Mouse (Mus musculus): Measurements from ENCODE around the gene Rubcn. TPM values are rescaled to one million over a fixed set of nuclear protein-coding genes. Genes with fewer than 3 reads are reported as not detected.
"Not testable (repeated sequence)": the region's sequence is repeated elsewhere in the genome, so short reads cannot be mapped to it uniquely, and the experiment has no call there.

Gene Rubcn
- polyA plus RNA-seq, 1 experiment from 2014 or later = 21.9 TPM

GRCm38 (mm10) chr16:32889881-32890280 lies 12.3 kb upstream of the Rubcn start:
- Histone ChIP-seq H3K4me2 (no peak overlapping the region), H3K9ac (no peak overlapping the region), H3K27me3 (no peaks in the 10 kb centered on the region), H3K27ac (no peak overlapping the region), H3K9me3 (replicated peaks) (no peaks in the 10 kb centered on the region), H3K4me1 (no peaks in the 10 kb centered on the region), H3K36me3 (peaks cover 77% of the 10 kb centered on the region), H3K4me3 (replicated peaks) (no peak overlapping the region)
- no peak for ATAC-seq (replicated peaks; ENCODE audit: low FRiP score)
- 50% methylated on average over 2 of the region's 2 CpGs for WGBS

DNA sequence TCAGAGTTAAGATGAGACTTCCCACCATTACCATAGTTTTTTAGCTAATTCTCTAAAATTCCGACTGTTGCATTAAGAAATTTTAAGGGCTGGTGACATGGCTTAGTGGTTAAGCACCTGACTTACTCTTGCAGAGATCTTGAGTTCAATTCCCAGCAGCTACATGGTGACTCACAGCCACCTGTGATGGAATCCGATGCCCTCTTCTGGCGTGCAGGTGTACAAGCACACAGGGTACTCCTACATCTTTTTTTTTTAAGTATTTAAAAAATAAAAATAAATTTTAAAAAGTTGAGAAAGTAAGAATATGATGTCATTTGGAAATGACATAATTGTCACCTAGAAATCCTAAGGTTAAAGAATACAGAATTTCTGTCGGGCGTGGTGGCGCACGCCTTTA lies 10.4 kb upstream of the Rubcn start:
- H3K36me3 ChIP-seq = peaks cover 74% of the 10 kb centered on the region
- H3K9me3 ChIP-seq (replicated peaks) = no peaks in the 10 kb centered on the region
- H3K9ac ChIP-seq = no peak overlapping the region
- no peak for ATAC-seq (replicated peaks; ENCODE audit: low FRiP score)
- no peaks in the 10 kb centered on the region for H3K4me1 ChIP-seq
- no peak overlapping the region for H3K27ac ChIP-seq
- H3K4me2 ChIP-seq = no peak overlapping the region
- 91% methylated on average over 7 of the region's 7 CpGs for WGBS
- no peaks in the 10 kb centered on the region for H3K27me3 ChIP-seq
- no peak overlapping the region for H3K4me3 ChIP-seq (replicated peaks)

- Histone ChIP-seq H3K9me3 (replicated peaks) (no peaks in the 10 kb centered on the region), H3K4me3 (replicated peaks) (no peak overlapping the region), H3K36me3 (peaks cover 24% of the 10 kb centered on the region), H3K27ac (no peak overlapping the region), H3K9ac (no peak overlapping the region), H3K27me3 (no peaks in the 10 kb centered on the region), H3K4me2 (no peak overlapping the region), H3K4me1 (peaks cover 20% of the 10 kb centered on the region)
- no peak for ATAC-seq (replicated peaks; ENCODE audit: low FRiP score)
- 73% methylated on average over 7 of the region's 7 CpGs for WGBS
Measured at GRCm38 (mm10) chr16:32881538-32881937, 4.0 kb upstream of the Rubcn start.

GRCm38 (mm10) chr16:32878972-32879926 lies 1.7 kb upstream of the Rubcn start:
- Histone ChIP-seq H3K9ac (peak overlapping the region; percentile 23), H3K4me1 (peaks cover 24% of the 10 kb centered on the region), H3K4me3 (replicated peaks) (peak overlapping the region; percentile 70), H3K4me2 (peak overlapping the region; percentile 72), H3K9me3 (replicated peaks) (no peaks in the 10 kb centered on the region), H3K27me3 (no peaks in the 10 kb centered on the region), H3K27ac (peak overlapping the region; percentile 91), H3K36me3 (peaks cover 7% of the 10 kb centered on the region)
- WGBS = 77% methylated on average over 14 of the region's 14 CpGs
- ATAC-seq (replicated peaks; ENCODE audit: low FRiP score) = no peak

- no peaks in the 10 kb centered on the region for H3K27me3 ChIP-seq
- H3K4me2 ChIP-seq = peak overlapping the region; percentile 72
- peak overlapping the region; percentile 70 for H3K4me3 ChIP-seq (replicated peaks)
- H3K4me1 ChIP-seq = peaks cover 24% of the 10 kb centered on the region
- peak; percentile 57 for ATAC-seq (replicated peaks; ENCODE audit: low FRiP score)
- WGBS = under 1% methylated on average over 34 of the region's 34 CpGs
- H3K36me3 ChIP-seq = no peaks in the 10 kb centered on the region
- H3K27ac ChIP-seq = peak overlapping the region; percentile 91
- H3K9me3 ChIP-seq (replicated peaks) = no peaks in the 10 kb centered on the region
- peak overlapping the region; percentile 86 for H3K9ac ChIP-seq
Measured at GRCm38 (mm10) chr16:32878157-32878598, 612 bp upstream of the Rubcn start.

GRCm38 (mm10) chr16:32876831-32877230 lies 735 bp downstream of the Rubcn start:
- 23% methylated on average over 9 of the region's 9 CpGs for WGBS
- peak overlapping the region; percentile 86; the same call in 1 of the 2 replicates for H3K9ac ChIP-seq
- H3K27ac ChIP-seq = no peak overlapping the region
- peak overlapping the region; percentile 72 for H3K4me2 ChIP-seq
- no peaks in the 10 kb centered on the region for H3K9me3 ChIP-seq (replicated peaks)
- H3K36me3 ChIP-seq = no peaks in the 10 kb centered on the region
- H3K4me1 ChIP-seq = peaks cover 23% of the 10 kb centered on the region
- H3K27me3 ChIP-seq = no peaks in the 10 kb centered on the region
- no peak for ATAC-seq (replicated peaks; ENCODE audit: low FRiP score)
- peak overlapping the region; percentile 70 for H3K4me3 ChIP-seq (replicated peaks)

GRCm38 (mm10) chr16:32875847-32876246 lies 1.7 kb downstream of the Rubcn start:
- Histone ChIP-seq H3K4me2 (no peak overlapping the region), H3K4me3 (replicated peaks) (no peak overlapping the region), H3K27ac (no peak overlapping the region), H3K9ac (no peak overlapping the region), H3K9me3 (replicated peaks) (no peaks in the 10 kb centered on the region), H3K4me1 (peaks cover 20% of the 10 kb centered on the region), H3K27me3 (no peaks in the 10 kb centered on the region), H3K36me3 (no peaks in the 10 kb centered on the region)
- WGBS = 93% methylated on average over 3 of the region's 3 CpGs
- no peak for ATAC-seq (replicated peaks; ENCODE audit: low FRiP score)

GRCm38 (mm10) chr16:32875281-32875680 lies 2.3 kb downstream of the Rubcn start:
- H3K9me3 ChIP-seq (replicated peaks) = not testable (repeated sequence)

GRCm38 (mm10) chr16:32873366-32873765 lies 4.2 kb downstream of the Rubcn start:
- 46% methylated on average over 3 of the region's 3 CpGs for WGBS
- no peaks in the 10 kb centered on the region for H3K9me3 ChIP-seq (replicated peaks)
- no peaks in the 10 kb centered on the region for H3K36me3 ChIP-seq
- no peak overlapping the region for H3K9ac ChIP-seq
- H3K4me3 ChIP-seq (replicated peaks) = no peak overlapping the region
- ATAC-seq (replicated peaks; ENCODE audit: low FRiP score) = no peak
- H3K27ac ChIP-seq = 0 out of 2 replicates have a peak overlapping the region, but pooled peaks have one; percentile 32
- H3K27me3 ChIP-seq = no peaks in the 10 kb centered on the region
- no peak overlapping the region for H3K4me2 ChIP-seq
- peaks cover 12% of the 10 kb centered on the region for H3K4me1 ChIP-seq

More at GRCm38 (mm10) chr16:32875281-32875680, 2.3 kb downstream of the Rubcn start:
- H3K4me1 ChIP-seq = peaks cover 20% of the 10 kb centered on the region
- not testable (repeated sequence) for H3K4me3 ChIP-seq (replicated peaks); H3K9ac ChIP-seq; ATAC-seq (replicated peaks; ENCODE audit: low FRiP score); H3K4me2 ChIP-seq; H3K36me3 ChIP-seq; H3K27me3 ChIP-seq; H3K27ac ChIP-seq
- 73% methylated on average over 1 of the region's 1 CpGs for WGBS

DNA sequence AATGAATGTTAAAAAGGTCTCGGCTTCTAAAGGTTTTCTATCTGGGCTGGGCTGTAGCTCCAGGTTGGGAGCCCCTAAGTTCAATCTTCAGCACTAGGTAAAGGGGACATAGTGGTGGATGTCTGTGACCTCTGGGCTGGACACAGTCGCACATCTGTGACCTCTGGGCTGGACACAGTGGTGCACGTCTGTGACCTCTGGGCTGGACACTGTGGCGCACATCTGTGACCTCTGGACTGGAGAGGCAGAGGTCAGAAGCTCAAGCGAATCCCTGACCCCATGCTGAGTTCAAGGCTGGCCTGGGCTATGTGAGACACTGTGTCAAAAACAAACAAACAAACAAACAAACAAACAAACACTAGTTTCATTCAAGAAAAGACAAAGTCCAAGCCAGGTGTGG lies 7.3 kb downstream of the Rubcn start:
- Histone ChIP-seq H3K27me3 (no peaks in the 10 kb centered on the region), H3K36me3 (no peaks in the 10 kb centered on the region), H3K27ac (no peak overlapping the region), H3K9me3 (replicated peaks) (no peaks in the 10 kb centered on the region), H3K9ac (no peak overlapping the region), H3K4me1 (peaks cover 17% of the 10 kb centered on the region), H3K4me2 (no peak overlapping the region), H3K4me3 (replicated peaks) (no peak overlapping the region)
- ATAC-seq (replicated peaks; ENCODE audit: low FRiP score) = no peak
- 65% methylated on average over 5 of the region's 5 CpGs for WGBS

DNA sequence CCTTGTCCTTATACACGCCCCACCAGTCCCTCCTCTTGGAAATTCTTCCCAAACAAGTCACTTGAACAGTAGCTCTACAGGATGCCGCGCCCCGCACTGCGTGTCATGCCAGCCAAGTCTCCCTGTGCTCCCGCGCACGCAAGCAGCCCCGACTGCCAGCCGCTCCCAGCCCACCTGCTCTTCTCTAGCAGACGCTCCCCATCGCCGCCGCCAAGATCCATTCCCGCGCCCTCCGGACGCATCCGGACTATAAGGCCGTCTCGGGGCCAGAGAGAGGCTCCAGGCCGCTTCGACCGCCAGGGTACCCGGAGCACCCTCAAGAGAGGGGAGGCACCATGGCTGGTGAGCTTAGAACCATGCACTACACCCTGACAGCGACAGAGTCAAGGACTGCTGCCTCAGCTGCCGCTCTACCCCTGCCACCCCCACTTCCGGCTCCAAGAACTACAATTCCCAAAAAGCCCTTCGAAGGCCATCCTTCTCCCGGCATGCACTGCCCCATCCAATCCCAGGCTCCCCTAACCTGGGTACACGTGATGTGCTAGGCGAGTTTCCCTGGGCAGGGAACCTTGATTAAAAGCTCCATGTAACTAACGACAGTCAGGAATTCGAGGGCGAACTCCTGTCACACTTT lies 9.5 kb downstream of the Rubcn start:
- H3K4me1 ChIP-seq = peaks cover 16% of the 10 kb centered on the region
- no peaks in the 10 kb centered on the region for H3K36me3 ChIP-seq
- H3K27me3 ChIP-seq = no peaks in the 10 kb centered on the region
- H3K4me3 ChIP-seq (replicated peaks) = peak overlapping the region; percentile 84
- H3K9ac ChIP-seq = peak overlapping the region; percentile 72
- no peaks in the 10 kb centered on the region for H3K9me3 ChIP-seq (replicated peaks)
- H3K27ac ChIP-seq = peak overlapping the region; percentile 80
- ATAC-seq (replicated peaks; ENCODE audit: low FRiP score) = peak; percentile 98
- WGBS = under 1% methylated on average over 35 of the region's 35 CpGs
- peak overlapping the region; percentile 90 for H3K4me2 ChIP-seq

DNA sequence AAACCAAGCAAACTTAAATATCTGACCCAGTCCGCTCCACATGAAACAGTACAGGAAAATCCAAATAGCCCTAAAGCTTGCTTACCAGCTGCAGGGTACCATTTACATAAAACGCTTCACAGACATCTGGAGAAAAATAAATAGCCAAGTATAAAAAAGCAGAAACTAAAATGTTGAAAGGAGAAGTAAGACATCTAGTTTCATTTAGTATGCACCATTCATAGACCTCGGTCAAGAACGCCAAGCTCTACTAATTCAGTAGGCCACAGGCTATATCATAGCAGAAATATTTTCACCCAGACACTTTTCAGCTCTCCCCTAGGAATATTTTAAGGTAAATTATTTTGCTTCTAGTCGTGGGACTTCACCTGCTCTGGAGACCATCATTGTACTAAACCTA lies 10.9 kb downstream of the Rubcn start:
- Histone ChIP-seq H3K36me3 (no peaks in the 10 kb centered on the region), H3K9me3 (replicated peaks) (no peaks in the 10 kb centered on the region), H3K4me2 (peak overlapping the region; percentile 90), H3K27me3 (no peaks in the 10 kb centered on the region), H3K9ac (no peak overlapping the region), H3K4me3 (replicated peaks) (peak overlapping the region; percentile 84; the same call in 1 of the 2 replicates), H3K27ac (no peak overlapping the region), H3K4me1 (peaks cover 15% of the 10 kb centered on the region)
- no peak for ATAC-seq (replicated peaks; ENCODE audit: low FRiP score)
- 87% methylated on average over 5 of the region's 5 CpGs for WGBS

Measured in kidney, embryonic 15.5 days (tissue).